Mouse (Mus musculus): ENCODE measurements at regions not wholly inside any gene's neighbourhood (a gene's known extent, or its start where the extent isn't known, plus 50 kb on each side); places are given as distances from the start of the nearest gene placed in this dataset.

DNA sequence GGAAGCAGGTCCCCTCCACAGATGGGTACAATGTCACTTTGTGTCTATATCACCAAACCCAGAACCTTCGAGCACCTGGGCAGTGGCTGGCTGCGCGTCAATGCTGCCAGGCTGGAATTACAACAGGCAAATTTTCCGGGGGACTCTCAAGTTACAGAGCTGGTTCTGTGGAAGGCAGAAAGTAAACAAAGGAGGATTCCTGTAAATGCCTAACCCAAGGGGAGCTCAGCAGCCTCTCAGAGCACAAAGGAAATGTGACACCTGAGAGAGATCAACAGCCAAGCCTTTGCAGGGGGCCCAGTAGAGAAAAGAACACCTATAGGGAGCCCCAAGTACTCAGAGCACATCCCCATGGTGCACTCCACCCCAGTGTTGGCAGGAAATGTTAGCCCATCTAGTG is 70.7 kb downstream of the Setd4 start:
- no peak for DNase-seq (ENCODE audit: low spot score)

DNA sequence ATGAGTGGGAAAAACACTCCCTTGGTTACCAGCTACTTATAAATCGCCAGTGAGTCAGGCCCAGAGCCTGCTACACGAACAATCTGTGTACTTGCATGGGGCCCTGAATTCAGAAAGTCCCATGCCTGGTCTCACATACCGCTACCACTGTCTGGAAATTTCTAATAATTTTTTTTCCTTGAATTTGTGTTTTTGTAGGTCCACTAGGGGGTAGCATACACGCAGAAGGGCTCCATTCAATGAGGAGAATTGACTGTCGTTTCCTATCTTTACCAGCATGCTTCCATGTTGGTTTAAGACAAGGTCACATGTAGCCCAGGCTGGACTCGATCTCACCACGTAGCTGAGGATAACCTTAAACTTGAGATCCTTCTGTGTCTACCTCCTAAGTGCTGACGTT is 71.9 kb downstream of the Setd4 start:
- DNase-seq (ENCODE audit: low spot score) = no peak

DNA sequence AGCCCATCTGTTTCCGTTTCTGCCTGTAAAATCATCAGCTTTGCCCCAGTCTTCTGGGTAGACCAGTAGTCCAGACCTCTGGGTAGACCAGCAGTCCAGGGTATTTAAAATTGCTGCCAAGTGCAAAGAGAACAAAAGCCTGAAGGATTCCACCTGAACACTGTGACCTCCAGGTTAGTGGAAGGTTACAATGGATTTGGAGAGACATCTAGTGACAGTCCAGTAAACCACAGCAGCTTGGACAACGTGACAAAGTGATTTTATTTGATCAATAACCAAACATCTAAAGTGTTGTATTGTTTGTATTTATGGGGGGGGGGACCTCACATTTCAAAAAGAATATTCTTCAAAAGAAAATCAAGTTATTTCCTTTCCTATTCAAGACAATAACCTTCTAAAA is 81.4 kb downstream of the Setd4 start:
- no peak for DNase-seq (ENCODE audit: low spot score)

DNA sequence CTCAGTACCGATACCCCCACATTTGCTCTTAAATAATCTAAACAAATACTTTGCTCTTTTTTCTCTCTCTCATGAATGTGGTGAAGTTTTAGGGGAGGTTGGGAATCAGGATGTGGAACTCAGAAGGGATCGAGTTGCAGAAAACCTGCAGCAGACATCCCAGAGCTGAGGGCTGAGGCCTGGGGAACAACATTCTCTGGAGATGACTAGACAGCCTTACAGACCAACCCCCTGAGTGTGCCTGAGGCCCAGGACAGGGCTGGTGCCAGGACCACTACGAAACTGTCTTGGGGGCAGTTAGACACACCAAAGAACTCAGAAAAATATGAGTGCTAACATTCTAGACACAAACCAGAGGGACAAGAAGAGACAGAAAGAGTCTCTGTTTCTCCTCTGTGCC is 83.4 kb downstream of the Setd4 start:
- no peak for DNase-seq (ENCODE audit: low spot score)

DNA sequence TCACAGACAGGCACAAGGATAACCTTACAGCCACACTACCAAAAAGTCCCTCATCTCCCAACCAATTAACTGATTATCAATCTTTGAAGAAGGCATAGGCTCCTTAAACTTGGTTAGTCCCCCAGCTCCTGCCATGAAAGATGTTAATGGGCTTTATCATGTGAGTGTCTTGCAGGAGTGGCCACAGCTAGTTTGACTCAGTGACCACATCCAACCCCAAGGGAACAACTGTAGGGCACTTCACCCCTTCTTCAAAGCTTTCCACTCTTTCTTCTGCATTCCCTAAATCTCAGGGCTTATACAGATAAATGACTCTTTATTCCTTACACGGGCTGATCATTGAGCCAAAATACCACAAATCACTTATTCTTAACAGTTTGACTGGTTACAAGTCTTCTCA is 85.2 kb downstream of the Setd4 start:
- DNase-seq (ENCODE audit: low spot score) = no peak

DNA sequence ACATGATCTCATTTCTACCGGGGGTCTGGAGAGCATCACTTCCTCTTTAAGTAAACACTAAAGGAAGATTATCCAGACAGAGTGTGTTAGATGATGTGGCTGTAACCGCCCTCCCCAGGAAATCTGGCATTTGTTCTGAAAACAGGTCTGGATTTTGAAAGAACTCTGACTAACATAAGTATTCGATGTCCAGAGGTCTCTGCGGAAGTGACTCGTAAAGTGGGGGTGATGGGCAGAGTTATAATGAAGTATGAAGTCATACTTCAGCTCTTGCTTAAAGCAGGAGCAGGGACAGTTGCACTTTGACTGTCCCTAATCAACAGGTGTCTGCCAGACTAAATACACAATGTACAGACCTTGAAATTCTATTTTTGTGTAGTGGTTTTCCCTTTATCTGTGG is 87.1 kb downstream of the Setd4 start:
- DNase-seq (ENCODE audit: low spot score) = no peak

DNA sequence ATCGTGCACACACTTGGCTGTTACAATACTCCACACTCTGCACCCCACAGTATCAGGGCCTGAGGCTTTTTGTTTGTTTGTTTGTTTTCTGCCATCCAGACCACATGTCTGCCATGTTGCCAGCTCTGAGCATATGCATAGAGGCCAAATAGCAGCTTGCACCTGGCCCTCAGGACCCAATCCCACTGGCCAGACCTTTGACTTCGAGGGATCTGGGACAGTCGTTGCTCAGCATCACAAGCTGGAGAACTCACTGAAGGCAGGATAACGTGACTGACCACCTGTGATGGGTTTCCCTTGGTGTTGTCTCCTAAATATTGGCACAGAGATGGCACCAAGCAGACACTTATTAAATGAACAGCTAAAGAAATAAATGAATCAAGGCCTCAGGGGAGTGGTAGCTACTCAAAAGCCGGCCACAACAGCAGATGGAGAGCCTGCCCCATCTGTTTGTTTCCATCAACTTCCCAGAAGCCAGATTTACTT is 88.4 kb downstream of the Setd4 start:
- DNase-seq (ENCODE audit: low spot score) = no peak

DNA sequence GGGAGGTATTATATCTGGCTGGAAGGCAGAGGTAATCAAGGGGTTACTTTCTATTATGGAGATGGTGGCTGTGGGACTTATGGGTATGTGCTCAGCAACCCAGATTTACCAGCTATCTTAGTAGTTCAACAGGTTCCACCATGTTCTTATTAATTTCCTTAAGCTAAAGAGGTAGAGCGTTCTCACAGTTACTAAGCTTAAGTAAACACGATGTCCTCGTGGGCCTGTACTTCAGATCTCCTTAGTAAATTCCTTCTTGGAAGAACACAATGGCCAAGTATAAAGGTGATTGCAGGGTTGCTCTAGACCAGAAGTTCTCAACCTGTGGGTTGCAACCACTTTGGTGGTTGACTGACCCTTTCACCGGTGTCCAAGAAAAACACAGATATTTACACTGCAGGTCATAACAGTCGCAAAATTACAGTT is 90.2 kb downstream of the Setd4 start:
- no peak for DNase-seq (ENCODE audit: low spot score)

DNA sequence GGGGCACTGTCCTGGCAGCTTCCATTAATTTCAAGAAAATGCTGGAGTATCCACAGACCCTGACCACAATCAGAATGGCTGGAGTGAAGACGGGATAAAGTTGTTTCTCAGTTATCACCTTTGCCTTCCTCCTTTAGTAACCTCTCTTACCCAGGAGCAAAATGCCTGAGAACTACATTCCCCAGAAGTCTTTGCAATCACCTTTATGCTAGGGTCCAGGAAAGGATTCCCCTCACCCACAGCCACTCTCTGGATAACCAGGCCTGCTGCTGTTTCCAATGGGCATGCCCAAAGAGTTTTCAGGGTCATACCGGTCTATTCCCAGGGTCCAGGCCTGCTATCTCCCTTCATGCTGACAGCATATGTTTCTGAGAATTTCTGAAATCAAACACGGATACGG is 91.9 kb downstream of the Setd4 start:
- DNase-seq (ENCODE audit: low spot score) = no peak

DNA sequence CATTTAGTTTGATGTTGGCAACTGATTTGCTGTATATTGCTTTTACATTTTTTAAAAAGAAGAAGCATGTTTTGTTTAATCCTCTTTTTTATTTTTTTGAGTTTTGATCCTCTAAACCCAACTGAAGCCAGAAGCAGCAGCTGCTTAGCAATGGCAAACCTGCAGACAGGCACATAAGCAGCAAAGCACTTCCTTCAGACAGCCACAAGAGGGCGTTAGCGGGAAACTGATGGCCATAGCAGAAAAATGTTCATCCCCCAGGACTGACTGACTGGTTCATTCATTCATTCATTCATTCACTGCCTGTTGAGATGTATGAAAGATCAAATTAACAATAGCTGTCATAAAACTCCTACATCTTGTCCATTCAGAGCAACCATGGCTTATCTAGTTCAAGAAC is 92.3 kb downstream of the Setd4 start:
- DNase-seq (ENCODE audit: low spot score) = no peak

DNA sequence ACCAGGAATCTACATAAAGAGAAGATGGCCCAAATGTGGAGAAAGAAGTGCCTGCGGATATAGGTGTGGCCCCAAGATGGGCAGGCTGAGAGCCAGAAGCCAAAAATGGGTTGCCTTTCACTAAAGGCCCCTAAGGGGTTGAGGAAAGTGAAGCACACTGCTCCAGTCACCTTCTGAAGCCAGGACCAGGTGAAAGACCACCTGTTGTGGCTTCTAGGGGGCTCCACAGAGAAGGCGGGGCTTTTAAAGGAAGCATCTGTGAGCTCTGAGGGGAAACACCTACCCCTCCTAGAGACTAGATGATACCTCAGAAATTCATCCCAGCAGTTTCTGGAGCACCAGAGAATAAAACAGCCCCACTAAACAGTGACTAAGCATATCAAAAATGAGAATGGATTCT is 105.1 kb downstream of the Setd4 start:
- DNase-seq (ENCODE audit: low spot score) = no peak

DNA sequence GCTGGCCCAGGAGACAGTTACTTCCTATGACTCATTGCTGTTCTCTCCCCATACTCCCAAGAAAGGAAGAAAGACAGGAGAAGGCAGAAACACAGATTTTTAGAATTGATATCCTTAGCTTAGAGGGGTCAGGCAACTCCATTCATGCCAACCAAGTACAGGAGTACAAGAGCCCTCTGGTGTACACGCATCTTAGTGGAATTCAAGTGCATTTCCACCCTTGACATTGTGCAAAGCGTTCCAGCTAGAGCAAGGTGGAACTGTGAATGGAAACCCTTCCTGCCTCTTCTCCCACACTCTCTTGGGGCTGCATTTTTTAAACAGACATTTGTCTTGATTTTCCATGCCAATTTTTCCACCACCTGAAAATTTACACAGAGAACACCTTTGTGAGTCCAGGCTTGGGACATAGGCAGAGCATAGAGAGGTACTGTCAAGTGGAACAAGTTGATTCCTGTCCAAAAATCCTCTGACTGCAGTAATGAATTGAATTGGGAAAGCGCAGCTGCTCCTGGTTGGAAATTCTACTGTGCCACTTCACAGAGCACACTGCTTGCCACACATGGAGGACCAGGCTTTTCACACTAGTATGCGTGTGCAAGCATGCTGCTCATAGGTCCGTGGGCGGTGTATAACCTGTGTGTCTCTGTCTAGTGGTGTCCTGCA is 110.4 kb downstream of the Setd4 start:
- no peak for DNase-seq (ENCODE audit: low spot score)

DNA sequence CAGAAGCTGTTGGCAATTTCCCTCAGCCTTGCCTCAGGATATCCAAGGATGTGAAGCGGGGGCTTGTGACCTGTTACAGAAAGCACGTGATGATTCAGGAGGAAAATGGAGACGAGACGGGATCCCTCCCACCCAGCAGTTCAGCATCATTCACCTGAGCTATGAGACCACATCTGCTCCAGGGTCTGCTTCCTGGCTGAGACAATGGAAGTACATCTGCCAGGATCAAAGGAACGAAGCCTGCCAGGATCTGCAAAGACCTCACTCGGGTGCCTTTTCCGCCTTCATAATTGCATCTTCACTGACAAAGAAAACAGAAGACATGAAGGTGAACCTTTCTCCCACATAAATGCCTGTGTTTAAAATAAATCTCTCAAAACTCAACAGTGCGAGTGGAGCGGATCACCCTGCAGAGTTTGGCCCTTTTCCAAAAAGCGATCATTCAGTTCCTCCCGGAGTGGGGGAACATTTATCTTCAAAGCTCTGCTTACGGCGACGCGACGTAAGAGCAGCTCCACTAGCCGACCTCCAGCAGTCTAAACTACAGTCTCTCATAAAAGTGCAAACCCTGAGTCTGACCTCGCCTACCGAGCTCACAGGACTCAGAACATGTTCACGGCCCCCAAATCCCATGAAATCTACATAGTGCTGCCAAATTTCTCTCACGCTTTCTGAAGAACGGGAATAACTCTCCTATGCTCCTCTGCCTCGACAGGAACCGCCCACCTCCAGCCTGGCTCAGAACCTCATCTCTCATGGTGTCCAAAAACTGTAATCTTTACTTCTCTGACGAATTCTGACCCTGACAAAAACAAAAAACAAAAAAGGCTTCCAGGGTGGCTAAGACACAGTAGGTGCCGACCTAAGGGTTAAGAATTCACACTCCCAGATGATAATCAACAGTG is 117.0 kb downstream of the Setd4 start:
- no peak for DNase-seq (ENCODE audit: low spot score)

DNA sequence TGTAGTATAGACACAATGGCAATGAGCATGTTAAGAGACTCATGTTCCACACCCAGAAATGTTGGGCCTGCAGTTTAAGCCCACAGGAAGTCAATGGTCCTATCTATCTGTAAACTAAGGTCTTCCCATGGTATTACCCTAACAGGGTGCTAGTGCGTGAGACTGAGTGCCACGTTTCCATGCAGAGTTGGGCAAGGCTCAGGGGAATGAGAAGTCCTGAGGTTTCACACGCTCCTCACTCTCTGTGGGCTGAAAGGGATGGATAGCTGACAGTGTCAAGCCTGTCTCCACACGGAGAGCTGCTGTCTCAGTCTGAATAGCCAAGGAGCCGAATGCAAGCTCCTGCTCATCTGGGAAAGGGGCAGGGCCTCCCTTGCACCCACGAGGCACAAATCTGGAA is 133.9 kb downstream of the Setd4 start:
- DNase-seq (ENCODE audit: low spot score) = no peak

DNA sequence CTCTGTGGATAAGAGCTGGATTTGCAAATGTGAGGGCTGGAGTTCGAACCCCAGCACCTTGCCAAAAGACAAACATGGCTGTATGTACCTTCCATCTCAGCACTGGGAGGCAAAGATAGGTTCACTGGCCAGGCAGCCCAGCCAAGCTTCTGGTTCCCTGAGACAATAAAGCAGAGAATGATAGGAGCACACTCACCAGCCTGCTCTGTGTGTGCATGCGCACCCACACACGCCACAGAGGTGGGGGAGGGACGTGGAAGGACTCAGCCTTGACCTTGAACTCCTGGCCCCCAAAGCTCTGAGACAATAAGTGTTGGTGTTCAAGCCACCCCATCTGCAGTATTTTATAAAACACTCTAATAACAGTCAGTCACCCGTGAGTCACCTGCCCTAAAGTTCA is 138.1 kb downstream of the Setd4 start:
- no peak for DNase-seq (ENCODE audit: low spot score)

DNA sequence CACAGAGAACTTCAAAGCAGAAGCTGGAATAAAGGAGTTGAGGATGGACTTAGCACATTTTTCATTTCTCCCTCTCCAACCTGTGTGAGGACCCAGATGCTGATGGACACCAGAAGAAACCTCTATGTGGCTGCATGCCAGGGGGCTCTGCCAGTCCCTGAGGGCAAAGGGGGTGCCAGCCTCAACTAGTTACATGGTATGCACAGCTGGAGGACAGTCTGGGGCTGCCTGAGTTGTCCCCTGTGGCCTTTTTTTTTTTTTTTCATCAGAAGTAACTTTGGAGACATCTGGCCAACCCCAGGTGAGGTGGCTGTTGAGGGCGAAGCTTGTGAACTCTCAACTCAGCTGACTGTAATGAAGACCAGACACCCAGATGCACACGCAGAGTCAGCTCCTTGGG is 139.0 kb downstream of the Setd4 start:
- DNase-seq (ENCODE audit: low spot score) = no peak

DNA sequence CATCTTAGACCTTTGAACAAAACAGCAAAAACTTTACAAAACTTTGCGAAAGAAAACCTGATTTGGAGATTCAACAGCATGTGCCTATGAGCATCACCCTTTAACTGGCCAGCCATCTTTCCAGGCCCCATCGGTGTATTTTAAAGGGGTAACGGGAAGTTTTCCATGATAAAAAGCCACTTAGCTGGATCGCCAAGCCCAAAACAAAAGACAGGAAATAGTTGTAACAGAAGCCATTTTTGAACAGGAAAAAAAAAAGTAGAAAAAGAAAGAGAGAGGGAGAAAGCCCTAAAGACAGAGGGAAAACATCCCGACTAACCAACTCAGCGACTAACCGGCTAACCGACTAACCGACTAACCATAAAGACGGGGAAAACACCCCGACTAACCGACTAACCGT is 140.5 kb downstream of the Setd4 start:
- no peak for DNase-seq (ENCODE audit: low spot score)

DNA sequence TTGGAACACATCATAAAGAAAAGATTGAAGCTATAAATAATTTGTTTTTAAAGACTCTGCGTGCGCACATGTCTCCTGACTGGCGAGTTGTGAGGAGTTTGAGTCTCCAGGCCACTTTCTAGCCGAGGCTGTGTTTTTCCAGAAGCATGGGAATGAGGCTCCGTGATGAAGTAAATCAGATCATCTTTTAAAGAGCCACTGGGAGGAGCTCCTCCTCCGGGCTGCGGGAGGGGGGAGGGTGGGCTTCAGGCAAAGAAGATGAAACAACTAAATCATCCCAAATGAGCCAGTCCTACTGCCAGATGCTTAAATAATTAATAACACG is 141.6 kb downstream of the Setd4 start:
- no peak for DNase-seq (ENCODE audit: low spot score)

DNA sequence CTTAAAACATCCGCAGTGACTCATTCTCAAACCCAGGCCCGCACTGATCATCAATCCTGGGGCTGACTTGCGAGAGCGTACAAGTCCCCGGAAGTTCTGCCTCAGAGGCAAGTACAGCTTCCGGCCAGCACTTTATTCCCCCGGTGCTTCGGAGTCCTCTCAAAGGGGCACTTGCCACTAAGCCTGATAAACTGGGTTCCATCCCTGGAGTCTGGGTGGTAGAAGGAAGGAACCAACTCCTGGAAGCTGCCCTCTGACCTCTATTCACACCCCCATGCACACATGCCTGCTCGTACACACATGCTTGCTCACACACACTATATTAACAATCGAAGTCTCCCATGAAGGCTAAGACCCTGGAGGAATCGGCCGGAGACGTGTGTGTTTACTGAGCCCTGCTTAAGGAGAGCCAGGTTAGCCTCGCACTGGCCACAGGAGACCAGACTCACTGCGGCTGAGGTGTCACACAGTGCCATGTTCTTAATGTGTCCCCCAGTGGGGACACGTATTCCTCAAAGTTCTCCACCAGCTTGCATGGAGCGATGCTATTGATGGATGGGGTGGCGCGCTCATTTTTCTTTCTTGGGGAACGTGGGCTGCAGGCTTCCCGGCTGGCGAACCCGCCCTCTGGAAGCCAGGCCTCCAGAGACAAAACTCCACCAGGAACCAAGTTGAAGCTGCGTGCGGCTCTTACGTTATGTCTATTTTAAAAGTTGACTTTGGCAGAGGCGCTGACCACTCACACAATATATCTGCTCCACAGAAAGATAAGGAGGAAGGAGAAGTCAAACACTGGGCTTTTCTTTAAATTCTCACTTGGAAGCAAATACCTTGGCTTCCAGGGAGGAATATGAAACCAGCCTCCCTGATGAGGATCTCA is 142.2 kb downstream of the Setd4 start:
- no peak for DNase-seq (ENCODE audit: low spot score)

DNA sequence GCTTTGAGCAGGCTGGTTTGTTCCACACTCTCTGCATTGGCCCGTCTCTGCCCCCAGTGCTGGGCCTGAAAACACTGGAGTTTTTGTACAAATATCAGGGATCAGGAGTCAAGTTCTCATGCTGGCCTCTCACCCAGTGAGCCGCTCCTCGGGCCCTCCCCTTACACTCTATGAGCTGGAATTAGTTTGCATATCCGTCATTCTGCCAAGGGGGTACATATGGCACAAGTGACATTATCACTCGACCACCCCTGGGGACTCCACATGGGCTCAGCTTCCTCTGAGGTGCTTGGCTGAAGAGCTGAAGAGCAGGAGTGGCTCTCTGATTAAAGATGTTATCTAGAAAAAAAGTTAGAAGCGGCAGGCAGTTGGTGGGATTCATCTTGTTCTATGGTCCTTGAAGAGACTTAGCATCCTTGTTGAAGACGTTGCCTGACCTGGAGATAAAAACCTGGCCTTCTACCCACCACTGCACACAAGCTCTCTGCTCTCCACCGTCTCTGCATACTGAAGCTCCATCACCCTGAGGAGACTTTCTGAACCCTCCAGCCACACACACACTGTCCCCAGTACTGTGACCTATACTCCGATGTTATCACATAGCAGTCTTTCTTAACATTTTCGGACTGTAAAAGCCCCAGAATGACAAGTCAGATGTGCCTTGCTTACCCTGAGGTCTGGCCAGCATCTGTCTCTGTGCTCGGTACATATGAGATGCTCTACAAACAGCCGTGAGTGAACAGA is 144.2 kb downstream of the Setd4 start:
- no peak for DNase-seq (ENCODE audit: low spot score)

DNA sequence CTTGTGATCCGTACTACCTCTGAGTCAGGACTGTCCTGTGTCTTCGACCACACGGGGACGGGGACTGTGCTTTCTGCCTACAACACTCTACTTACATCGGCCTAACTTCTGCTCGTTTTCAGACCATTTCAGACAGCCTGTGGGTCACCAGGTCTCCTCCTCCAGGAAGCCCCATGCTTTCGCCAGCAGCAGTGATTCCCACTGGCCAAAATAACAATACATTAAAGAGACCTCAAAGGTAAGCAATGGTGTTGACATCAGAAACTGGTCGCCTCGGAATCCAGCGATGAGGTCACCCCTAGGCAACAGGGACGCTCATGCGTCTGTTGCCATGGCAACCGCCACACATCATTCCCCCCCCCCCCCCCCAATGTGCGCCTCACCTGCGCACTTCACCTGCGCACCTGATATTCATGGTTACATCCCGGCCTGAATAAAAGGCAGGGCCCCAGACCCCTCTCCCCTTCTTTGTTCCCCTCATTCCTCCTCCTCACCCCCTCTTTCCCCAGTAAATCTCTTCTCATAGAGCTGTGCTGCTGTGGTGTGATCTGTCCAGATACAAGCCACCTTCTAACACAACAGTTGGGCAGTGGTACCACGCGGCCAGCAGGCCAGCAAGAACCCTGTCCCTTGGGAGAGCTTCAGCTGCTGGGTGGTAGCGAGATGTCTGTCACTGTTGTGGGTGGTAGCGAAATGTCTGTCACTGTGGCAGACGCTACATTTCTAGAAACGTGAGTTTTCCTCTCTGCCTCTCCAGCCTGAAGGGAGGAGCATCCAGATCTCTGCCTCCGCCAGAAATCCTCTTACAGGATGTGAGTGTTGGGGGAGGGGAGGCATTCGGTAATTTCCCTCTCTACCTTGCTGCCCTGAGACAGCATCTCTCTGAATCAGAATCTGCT is 145.0 kb downstream of the Setd4 start:
- DNase-seq (ENCODE audit: low spot score) = no peak
